In genomic region chr5:52588650-52589049, GRCm38 (mm10) we compare ENCODE assay signal across 28 mouse cellular contexts. TPM values are rescaled to one million over a fixed set of nuclear protein-coding genes. Genes with fewer than 3 reads are reported as not detected.
DNase-seq lines count a peak whose midpoint lies in the region; ATAC-seq and TF ChIP-seq lines count a peak whose summit lies in the region.
"Had no signal": no experiment of that assay in that cellular context is flagged by ENCODE, and none has a peak within 500 bp of the region (broad histone marks: within the 10 kb centered on the region; RNA-seq: fewer than 3 reads in every experiment).

No protein-coding gene starts in this region.

- H3K27ac ChIP-seq in liver, adult 2 months (replicated peaks; ENCODE audit: insufficient read depth, low read depth, low read length): no peak overlapping the region
- no peak overlapping the region for H3K27ac ChIP-seq in liver, embryonic 12.5 days
- no peak overlapping the region for H3K27ac ChIP-seq in kidney, embryonic 16.5 days (ENCODE audit: low read length)
- H3K27ac ChIP-seq in cerebellum, adult 2 months (ENCODE audit: insufficient read depth, low read length): no peak overlapping the region
- H3K27ac ChIP-seq: embryonic facial prominence, embryonic 12.5 days; hindbrain, embryonic 10.5 days; layer of hippocampus, adult 2 months; liver, embryonic 15.5 days; lung, embryonic 15.5 days; macrophage; midbrain, embryonic 13.5 days; neural tube, embryonic 13.5 days; stomach, embryonic 15.5 days had no signal

- WGBS in liver, adult 2 months: 29% methylated on average over 4 of the region's 4 CpGs
- 67% methylated on average over 4 of the region's 4 CpGs for WGBS in liver, embryonic 12.5 days (ENCODE audit: insufficient replicate concordance)
- 81% methylated on average over 4 of the region's 4 CpGs for WGBS in kidney, embryonic 16.5 days
- WGBS in cerebellum, adult 2 months: 89% methylated on average over 4 of the region's 4 CpGs

- H3K27me3 ChIP-seq in liver, adult 2 months (ENCODE audit: control insufficient read depth, insufficient read depth, low read length): no peaks in the 10 kb centered on the region
- no peaks in the 10 kb centered on the region for H3K27me3 ChIP-seq in liver, embryonic 12.5 days (replicated peaks)
- no peaks in the 10 kb centered on the region for H3K27me3 ChIP-seq in kidney, embryonic 16.5 days (ENCODE audit: insufficient read depth, low read length)
- no peaks in the 10 kb centered on the region for H3K27me3 ChIP-seq in cerebellum, adult 2 months (ENCODE audit: control insufficient read depth, insufficient read depth, low read length)
- H3K27me3 ChIP-seq: embryonic facial prominence, embryonic 12.5 days; liver, embryonic 15.5 days; lung, embryonic 15.5 days; midbrain, embryonic 13.5 days; neural tube, embryonic 13.5 days; stomach, embryonic 15.5 days had no signal

- no peaks in the 10 kb centered on the region for H3K36me3 ChIP-seq in liver, adult 2 months (ENCODE audit: control insufficient read depth, insufficient read depth, low read length)
- H3K36me3 ChIP-seq in liver, embryonic 12.5 days: no peaks in the 10 kb centered on the region
- H3K36me3 ChIP-seq in kidney, embryonic 16.5 days (ENCODE audit: insufficient read depth, low read length): no peaks in the 10 kb centered on the region
- H3K36me3 ChIP-seq: embryonic facial prominence, embryonic 12.5 days; G1E; hindbrain, embryonic 10.5 days; liver, embryonic 15.5 days; lung, embryonic 15.5 days; midbrain, embryonic 13.5 days; neural tube, embryonic 13.5 days; stomach, embryonic 15.5 days had no signal

- no peaks in the 10 kb centered on the region for H3K79me2 ChIP-seq in liver, adult 2 months (ENCODE audit: control insufficient read depth, insufficient read depth, low read length)

- TF ChIP-seq CTCF in liver, adult 2 months (IDR thresholded peaks at IDR 0.05; ENCODE audit: low read depth, low read length): no peak
- TF ChIP-seq CTCF in cerebellum, adult 2 months (IDR thresholded peaks at IDR 0.05; ENCODE audit: borderline replicate concordance, insufficient read depth, low read depth, low read length): no peak

- ATAC-seq in liver, embryonic 12.5 days: no peak
- peak; percentile 67 for ATAC-seq in kidney, embryonic 16.5 days (ENCODE audit: low FRiP score, low TSS enrichment)
- ATAC-seq: forebrain, embryonic 14.5 days; hindbrain, embryonic 16.5 days; midbrain, embryonic 13.5 days had no signal

- H3K4me1 ChIP-seq in liver, adult 2 months (ENCODE audit: control insufficient read depth, insufficient read depth, low read length): peaks cover 10% of the 10 kb centered on the region
- H3K4me1 ChIP-seq in liver, embryonic 12.5 days: no peaks in the 10 kb centered on the region
- no peaks in the 10 kb centered on the region for H3K4me1 ChIP-seq in kidney, embryonic 16.5 days (ENCODE audit: insufficient read depth, low read length)
- H3K4me1 ChIP-seq in cerebellum, adult 2 months (ENCODE audit: control insufficient read depth, insufficient read depth, low read length): no peaks in the 10 kb centered on the region
- H3K4me1 ChIP-seq: embryonic facial prominence, embryonic 12.5 days; hindbrain, embryonic 10.5 days; liver, embryonic 15.5 days; midbrain, embryonic 13.5 days; neural tube, embryonic 13.5 days; stomach, embryonic 15.5 days had no signal

- no peak overlapping the region for H3K4me2 ChIP-seq in liver, embryonic 12.5 days
- H3K4me2 ChIP-seq in kidney, embryonic 16.5 days (replicated peaks; ENCODE audit: low read depth, low read length): no peak overlapping the region
- H3K4me2 ChIP-seq: embryonic facial prominence, embryonic 12.5 days; liver, embryonic 15.5 days; lung, embryonic 15.5 days; midbrain, embryonic 13.5 days; neural tube, embryonic 13.5 days; stomach, embryonic 15.5 days had no signal

- no peak overlapping the region for H3K4me3 ChIP-seq in liver, adult 2 months (ENCODE audit: insufficient read depth, low read depth, low read length)
- H3K4me3 ChIP-seq in liver, embryonic 12.5 days: no peak overlapping the region
- no peak overlapping the region for H3K4me3 ChIP-seq in kidney, embryonic 16.5 days (ENCODE audit: low read length)
- H3K4me3 ChIP-seq in cerebellum, adult 2 months (replicated peaks; ENCODE audit: insufficient read depth, low read depth, low read length): no peak overlapping the region
- H3K4me3 ChIP-seq: embryonic facial prominence, embryonic 12.5 days; hindbrain, embryonic 10.5 days; layer of hippocampus, adult 2 months; liver, embryonic 15.5 days; lung, embryonic 15.5 days; midbrain, embryonic 13.5 days; neural tube, embryonic 13.5 days; stomach, embryonic 15.5 days had no signal

- DNase-seq in liver, adult 2 months (ENCODE audit: extremely low read depth, low read depth, low spot score): peak; percentile 83
- DNase-seq in kidney, adult 18-20 months: peak; percentile 45
- DNase-seq in kidney, postnatal 36 days: peak; percentile 70 to 73
- no peak for DNase-seq in retina, embryonic 14.5 days (ENCODE audit: low spot score)
- no peak for DNase-seq in cerebellum, adult 2 months
- DNase-seq: adrenal gland, postnatal 10 days; cerebellum, adult 9-11 months; embryo, embryonic 11 days; gastrocnemius, postnatal 14 days; heart, postnatal 14 days; left cerebral cortex, postnatal 4 days; thymus, postnatal 25 days had no signal

- no peak for TF ChIP-seq POLR2A in liver, adult 2 months (IDR thresholded peaks at IDR 0.05; ENCODE audit: extremely low read depth, insufficient read depth, low read length)
- TF ChIP-seq POLR2A in cerebellum, adult 2 months (IDR thresholded peaks at IDR 0.05; ENCODE audit: borderline replicate concordance, insufficient read depth, low read length): no peak

- H3K9ac ChIP-seq in liver, adult 2 months (ENCODE audit: low read depth, low read length): no peak overlapping the region
- no peak overlapping the region for H3K9ac ChIP-seq in liver, embryonic 12.5 days
- H3K9ac ChIP-seq in kidney, embryonic 16.5 days (replicated peaks; ENCODE audit: low read length): no peak overlapping the region
- H3K9ac ChIP-seq: embryonic facial prominence, embryonic 12.5 days; liver, embryonic 15.5 days; lung, embryonic 15.5 days; midbrain, embryonic 13.5 days; neural tube, embryonic 13.5 days; stomach, embryonic 15.5 days had no signal

- H3K9me3 ChIP-seq in liver, embryonic 12.5 days (replicated peaks): no peaks in the 10 kb centered on the region
- H3K9me3 ChIP-seq in kidney, embryonic 16.5 days (ENCODE audit: low read length): no peaks in the 10 kb centered on the region
- H3K9me3 ChIP-seq: embryonic facial prominence, embryonic 12.5 days; liver, embryonic 15.5 days; lung, embryonic 15.5 days; midbrain, embryonic 13.5 days; neural tube, embryonic 13.5 days; stomach, embryonic 15.5 days had no signal

RNA-seq across cellular contexts. Expression of gene Lgi2, which starts 22.4 kb away (rescaled TPM):
- total RNA-seq in liver, adult 2 months (2014; rRNA removed): 0.18 and 0.20 TPM in 2 replicates
- 0.04 and 0.06 TPM in 2 replicates for polyA plus RNA-seq in liver, adult 2 months (2012; rRNA removed)
- polyA plus RNA-seq in liver, embryonic 12.5 days (2016; fragmentation: Nextera tagmentation; extraction: Ambion mirVana): 0.50 and 0.77 TPM in 2 replicates
- polyA plus RNA-seq in kidney, embryonic 16.5 days (2015; fragmentation: Nextera tagmentation; extraction: Ambion mirVana): 2.5 and 2.9 TPM in 2 replicates
- 47.0 and 52.0 TPM in 2 replicates for polyA plus RNA-seq in cerebellum, adult 2 months (2012; rRNA removed)
- total RNA-seq: granulocyte monocyte progenitor cell, adult 5-6 weeks; megakaryocyte-erythroid progenitor cell, adult 5-6 weeks had no signal
- polyA plus RNA-seq: G1E, macrophage had no signal

Comparison
In these comparisons a context has a peak if more than half of its experiments do, and no peak if none do; other contexts are left out.
1. DNase-seq: peak in liver, adult 2 months (single experiment), kidney, adult 18-20 months (single experiment) and kidney, postnatal 36 days (2 of 2); none in retina, embryonic 14.5 days (single experiment) and cerebellum, adult 2 months (0 of 2).
2. RNA of gene Lgi2, which starts 22.4 kb away (polyA plus RNA-seq): 47.0 to 52.0 TPM in cerebellum, adult 2 months; 2.5 to 2.9 TPM in kidney, embryonic 16.5 days, 0.50 to 0.77 TPM in liver, embryonic 12.5 days and 0.04 to 0.06 TPM in liver, adult 2 months; every median in the first group is over 10 times any median in the second.